In the genomic region with DNA sequence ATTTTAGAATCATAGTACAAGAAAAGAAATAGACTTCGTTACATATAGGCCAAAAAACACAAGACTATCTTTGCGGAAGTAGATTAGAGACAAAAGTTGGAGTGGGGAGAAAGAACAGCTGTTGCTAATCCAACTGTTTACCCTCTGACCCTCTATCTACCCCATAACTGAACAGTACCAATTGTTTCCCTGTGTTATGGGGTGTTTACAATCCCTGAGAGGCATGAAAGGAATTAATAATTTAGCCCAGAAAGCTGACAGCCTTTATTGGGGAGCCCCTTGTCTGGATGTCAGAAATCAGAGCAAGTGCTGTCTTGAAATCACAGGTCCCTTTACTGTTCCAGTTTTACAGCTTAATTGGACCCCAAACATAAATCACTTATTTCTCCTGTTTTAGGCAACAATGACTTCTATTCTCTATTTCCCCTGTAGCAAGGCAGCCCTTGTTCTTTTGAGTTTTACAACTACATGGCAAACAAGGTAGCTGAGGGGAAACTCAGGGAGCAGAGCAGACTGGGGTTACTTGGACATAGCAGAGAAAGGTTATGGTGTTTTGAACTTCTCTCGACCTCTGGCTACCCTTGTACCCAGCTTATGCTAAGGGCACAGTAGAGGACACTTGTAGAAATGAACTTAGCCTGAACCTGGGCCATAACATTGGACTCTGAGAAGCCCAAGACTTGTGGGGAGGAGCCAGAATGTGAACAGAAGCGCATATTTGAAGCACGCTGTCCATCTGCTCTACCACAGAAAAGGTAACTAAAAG, we compare ENCODE assay signal across 22 mouse cellular contexts. TPM values are rescaled to one million over a fixed set of nuclear protein-coding genes. Genes with fewer than 3 reads are reported as not detected.
DNase-seq lines count a peak whose midpoint lies in the region; ATAC-seq and TF ChIP-seq lines count a peak whose summit lies in the region.
"Had no signal": no experiment of that assay in that cellular context is flagged by ENCODE, and none has a peak within 500 bp of the region (broad histone marks: within the 10 kb centered on the region; RNA-seq: fewer than 3 reads in every experiment).

No protein-coding gene starts in this region.

- H3K4me1 ChIP-seq in heart, embryonic 16.5 days (ENCODE audit: control insufficient read depth, insufficient read depth, low read length): no peaks in the 10 kb centered on the region; the same call in 1 of the 2 replicates
- peaks cover 7% of the 10 kb centered on the region; the same call in 1 of the 2 replicates for H3K4me1 ChIP-seq in heart, embryonic 10.5 days
- H3K4me1 ChIP-seq in stomach, embryonic 14.5 days (ENCODE audit: control insufficient read depth, insufficient read depth, low read length): 0 out of 2 replicates have a peak, but pooled peaks cover 4% of the 10 kb centered on the region
- H3K4me1 ChIP-seq in stomach, postnatal 0 days (replicated peaks; ENCODE audit: control insufficient read depth, insufficient read depth): no peaks in the 10 kb centered on the region
- no peaks in the 10 kb centered on the region for H3K4me1 ChIP-seq in intestine, postnatal 0 days (replicated peaks; ENCODE audit: control insufficient read depth, insufficient read depth, low read length)
- H3K4me1 ChIP-seq in stomach, embryonic 15.5 days: no peaks in the 10 kb centered on the region
- H3K4me1 ChIP-seq in liver, embryonic 11.5 days (replicated peaks; ENCODE audit: control insufficient read depth, insufficient read depth, low read length): no peaks in the 10 kb centered on the region
- H3K4me1 ChIP-seq: embryonic facial prominence, embryonic 15.5 days; forebrain, embryonic 10.5 days; hindbrain, embryonic 15.5 days had no signal

- no peak for DNase-seq in heart, embryonic 10.5 days (ENCODE audit: low spot score)
- no peak for DNase-seq in stomach, postnatal 0 days (ENCODE audit: low spot score)
- DNase-seq in lung, postnatal 14 days: no peak
- DNase-seq in liver, embryonic 11.5 days (ENCODE audit: low spot score): no peak
- DNase-seq: adrenal gland, postnatal 25 days; cerebellum, adult 2 months; cerebellum, postnatal 10 days; gastrocnemius, postnatal 36 days; heart, adult 11 months; heart, postnatal 36 days had no signal

- no peak for ATAC-seq in heart, embryonic 16.5 days (replicated peaks; ENCODE audit: extremely low read depth, insufficient read depth, low FRiP score)
- ATAC-seq in stomach, embryonic 14.5 days (ENCODE audit: insufficient number of reproducible peaks, insufficient read depth, low FRiP score, low read depth): no peak
- ATAC-seq in stomach, postnatal 0 days (ENCODE audit: low FRiP score, low TSS enrichment): no peak
- peak; percentile 56 for ATAC-seq in intestine, postnatal 0 days
- ATAC-seq in stomach, embryonic 15.5 days (ENCODE audit: insufficient read depth, low FRiP score, low read depth): no peak
- no peak for ATAC-seq in liver, embryonic 11.5 days (replicated peaks; ENCODE audit: low FRiP score)
- ATAC-seq: activated CD4-positive, CD25-positive, alpha-beta regulatory T cell, adult 4 months; forebrain, embryonic 14.5 days; Patski had no signal

- no peak for TF ChIP-seq EP300 in stomach, postnatal 0 days (optimal IDR thresholded peaks at IDR 0.05)

- no peak overlapping the region for H3K4me2 ChIP-seq in heart, embryonic 16.5 days (ENCODE audit: low read depth, low read length)
- H3K4me2 ChIP-seq in stomach, embryonic 14.5 days (replicated peaks; ENCODE audit: low read depth, low read length): no peak overlapping the region
- no peak overlapping the region for H3K4me2 ChIP-seq in stomach, postnatal 0 days (replicated peaks; ENCODE audit: low read depth)
- H3K4me2 ChIP-seq in intestine, postnatal 0 days (replicated peaks; ENCODE audit: low read depth): no peak overlapping the region
- H3K4me2 ChIP-seq in stomach, embryonic 15.5 days: no peak overlapping the region
- no peak overlapping the region for H3K4me2 ChIP-seq in liver, embryonic 11.5 days
- H3K4me2 ChIP-seq: embryonic facial prominence, embryonic 15.5 days; hindbrain, embryonic 15.5 days had no signal

- H3K9ac ChIP-seq in heart, embryonic 16.5 days (ENCODE audit: low read length): no peak overlapping the region
- H3K9ac ChIP-seq in stomach, embryonic 14.5 days (replicated peaks; ENCODE audit: low read depth, low read length): no peak overlapping the region
- no peak overlapping the region for H3K9ac ChIP-seq in stomach, postnatal 0 days (ENCODE audit: low read length)
- H3K9ac ChIP-seq in intestine, postnatal 0 days (ENCODE audit: low read depth, low read length): no peak overlapping the region
- H3K9ac ChIP-seq in stomach, embryonic 15.5 days: no peak overlapping the region
- H3K9ac ChIP-seq in liver, embryonic 11.5 days (ENCODE audit: low read depth, low read length): no peak overlapping the region
- H3K9ac ChIP-seq: embryonic facial prominence, embryonic 15.5 days; hindbrain, embryonic 15.5 days had no signal

- peak overlapping the region; percentile 40; the same call in 1 of the 2 replicates for H3K27ac ChIP-seq in heart, embryonic 16.5 days (ENCODE audit: low read length)
- no peak overlapping the region for H3K27ac ChIP-seq in heart, embryonic 10.5 days
- 0 out of 2 replicates have a peak overlapping the region, but pooled peaks have one; percentile 15 for H3K27ac ChIP-seq in stomach, embryonic 14.5 days (ENCODE audit: low read length)
- H3K27ac ChIP-seq in stomach, postnatal 0 days (replicated peaks): no peak overlapping the region
- H3K27ac ChIP-seq in intestine, postnatal 0 days (ENCODE audit: low read depth, low read length): no peak overlapping the region
- peak overlapping the region; percentile 16; the same call in 1 of the 2 replicates for H3K27ac ChIP-seq in stomach, embryonic 15.5 days
- no peak overlapping the region for H3K27ac ChIP-seq in liver, embryonic 11.5 days (ENCODE audit: low read depth, low read length)
- H3K27ac ChIP-seq: embryonic facial prominence, embryonic 15.5 days; forebrain, embryonic 10.5 days; hindbrain, embryonic 15.5 days had no signal

- peaks cover 6% of the 10 kb centered on the region for H3K36me3 ChIP-seq in heart, embryonic 16.5 days (ENCODE audit: control insufficient read depth, insufficient read depth)
- H3K36me3 ChIP-seq in heart, embryonic 10.5 days: peaks cover 16% of the 10 kb centered on the region
- no peaks in the 10 kb centered on the region; the same call in 1 of the 2 replicates for H3K36me3 ChIP-seq in stomach, embryonic 14.5 days (ENCODE audit: control insufficient read depth, insufficient read depth, low read length)
- H3K36me3 ChIP-seq in stomach, postnatal 0 days (ENCODE audit: control insufficient read depth, insufficient read depth, low read length): no peaks in the 10 kb centered on the region
- no peaks in the 10 kb centered on the region for H3K36me3 ChIP-seq in intestine, postnatal 0 days (ENCODE audit: control insufficient read depth, insufficient read depth)
- no peaks in the 10 kb centered on the region for H3K36me3 ChIP-seq in stomach, embryonic 15.5 days
- no peaks in the 10 kb centered on the region for H3K36me3 ChIP-seq in liver, embryonic 11.5 days (ENCODE audit: control insufficient read depth, insufficient read depth, low read length)
- H3K36me3 ChIP-seq: hindbrain, embryonic 15.5 days had no signal

- no peaks in the 10 kb centered on the region for H3K9me3 ChIP-seq in heart, embryonic 16.5 days (replicated peaks; ENCODE audit: control insufficient read depth, low read length)
- no peaks in the 10 kb centered on the region for H3K9me3 ChIP-seq in heart, embryonic 10.5 days
- no peaks in the 10 kb centered on the region for H3K9me3 ChIP-seq in stomach, embryonic 14.5 days (ENCODE audit: control insufficient read depth, low read depth, low read length)
- no peaks in the 10 kb centered on the region for H3K9me3 ChIP-seq in stomach, postnatal 0 days (ENCODE audit: control insufficient read depth, low read length)
- H3K9me3 ChIP-seq in intestine, postnatal 0 days (ENCODE audit: control insufficient read depth): no peaks in the 10 kb centered on the region
- no peaks in the 10 kb centered on the region for H3K9me3 ChIP-seq in stomach, embryonic 15.5 days
- no peaks in the 10 kb centered on the region for H3K9me3 ChIP-seq in liver, embryonic 11.5 days (ENCODE audit: control insufficient read depth, low read length)
- H3K9me3 ChIP-seq: embryonic facial prominence, embryonic 15.5 days; forebrain, embryonic 10.5 days; hindbrain, embryonic 15.5 days had no signal

- 68% methylated on average over 5 of the region's 5 CpGs for WGBS in heart, embryonic 16.5 days
- WGBS in heart, embryonic 10.5 days: 81% methylated on average over 5 of the region's 5 CpGs
- WGBS in stomach, embryonic 14.5 days: 75% methylated on average over 5 of the region's 5 CpGs
- 70% methylated on average over 5 of the region's 5 CpGs for WGBS in stomach, postnatal 0 days
- 39% methylated on average over 5 of the region's 5 CpGs for whole genome bisulfite sequencing in intestine, postnatal 0 days
- 66% methylated on average over 5 of the region's 5 CpGs for WGBS in stomach, embryonic 15.5 days
- WGBS in liver, embryonic 11.5 days: 85% methylated on average over 5 of the region's 5 CpGs

- no peak for TF ChIP-seq CTCF in stomach, postnatal 0 days (IDR thresholded peaks at IDR 0.05; ENCODE audit: low read depth)
- TF ChIP-seq CTCF in intestine, postnatal 0 days (IDR thresholded peaks at IDR 0.05; ENCODE audit: low read depth): no peak

- no peak overlapping the region for H3K4me3 ChIP-seq in heart, embryonic 16.5 days (ENCODE audit: low read length)
- H3K4me3 ChIP-seq in heart, embryonic 10.5 days: no peak overlapping the region
- no peak overlapping the region for H3K4me3 ChIP-seq in stomach, embryonic 14.5 days (ENCODE audit: low read depth, low read length)
- H3K4me3 ChIP-seq in stomach, postnatal 0 days (ENCODE audit: low read depth, low read length): no peak overlapping the region
- no peak overlapping the region for H3K4me3 ChIP-seq in intestine, postnatal 0 days (ENCODE audit: low read depth, low read length)
- no peak overlapping the region for H3K4me3 ChIP-seq in stomach, embryonic 15.5 days (replicated peaks)
- H3K4me3 ChIP-seq in liver, embryonic 11.5 days (ENCODE audit: low read depth, low read length): no peak overlapping the region
- H3K4me3 ChIP-seq: embryonic facial prominence, embryonic 15.5 days; erythroblast, embryonic 14.5 days; forebrain, embryonic 10.5 days; hindbrain, embryonic 15.5 days had no signal

- no peaks in the 10 kb centered on the region for H3K27me3 ChIP-seq in heart, embryonic 16.5 days (ENCODE audit: control insufficient read depth, insufficient read depth, low read length)
- no peaks in the 10 kb centered on the region for H3K27me3 ChIP-seq in heart, embryonic 10.5 days (ENCODE audit: insufficient read depth, poor library complexity, severe bottlenecking)
- no peaks in the 10 kb centered on the region for H3K27me3 ChIP-seq in stomach, embryonic 14.5 days (ENCODE audit: control insufficient read depth, insufficient read depth, low read length)
- no peaks in the 10 kb centered on the region for H3K27me3 ChIP-seq in stomach, postnatal 0 days (ENCODE audit: control insufficient read depth, insufficient read depth, low read length)
- no peaks in the 10 kb centered on the region for H3K27me3 ChIP-seq in intestine, postnatal 0 days (replicated peaks; ENCODE audit: control insufficient read depth, insufficient read depth, low read length)
- no peaks in the 10 kb centered on the region for H3K27me3 ChIP-seq in stomach, embryonic 15.5 days (replicated peaks)
- H3K27me3 ChIP-seq in liver, embryonic 11.5 days (replicated peaks; ENCODE audit: control insufficient read depth, insufficient read depth, low read length): no peaks in the 10 kb centered on the region
- H3K27me3 ChIP-seq: CH12.LX; embryonic facial prominence, embryonic 15.5 days; hindbrain, embryonic 15.5 days; Patski had no signal

RNA-seq across cellular contexts. Expression of a gene that starts 46.4 kb away (rescaled TPM):
- 0.55 and 0.62 TPM in 2 replicates for polyA plus RNA-seq in heart, embryonic 16.5 days (2015; fragmentation: Nextera tagmentation; extraction: Ambion mirVana)
- polyA plus RNA-seq in heart, embryonic 10.5 days (2016; fragmentation: Nextera tagmentation; extraction: Ambion mirVana): 2.1 and 4.5 TPM in 2 replicates
- 2.6 and 3.3 TPM in 2 replicates for polyA plus RNA-seq in stomach, embryonic 14.5 days (2014; fragmentation: Nextera tagmentation; extraction: Ambion mirVana)
- 0.59 and 1.2 TPM in 2 replicates for polyA plus RNA-seq in stomach, postnatal 0 days (2015; fragmentation: Nextera tagmentation; extraction: Ambion mirVana)
- 1.6 and 1.7 TPM in 2 replicates for polyA plus RNA-seq in intestine, postnatal 0 days (2015; fragmentation: Nextera tagmentation; extraction: Ambion mirVana)
- polyA plus RNA-seq in stomach, embryonic 15.5 days (2015; fragmentation: Nextera tagmentation; extraction: Ambion mirVana): 1.5 and 2.3 TPM in 2 replicates
- 3.3 and 5.1 TPM in 2 replicates for polyA plus RNA-seq in liver, embryonic 11.5 days (2014; fragmentation: Nextera tagmentation; extraction: Ambion mirVana)
- polyA plus RNA-seq: erythroblast, embryonic 14.5 days had no signal

RNA-seq across cellular contexts. Expression of a gene that starts 50.7 kb away (rescaled TPM):
- polyA plus RNA-seq in heart, embryonic 16.5 days (2015; fragmentation: Nextera tagmentation; extraction: Ambion mirVana): 6.7 and 8.1 TPM in 2 replicates
- 2.1 and 3.0 TPM in 2 replicates for polyA plus RNA-seq in heart, embryonic 10.5 days (2016; fragmentation: Nextera tagmentation; extraction: Ambion mirVana)
- polyA plus RNA-seq in stomach, embryonic 14.5 days (2014; fragmentation: Nextera tagmentation; extraction: Ambion mirVana): 3.5 and 3.6 TPM in 2 replicates
- polyA plus RNA-seq in stomach, postnatal 0 days (2015; fragmentation: Nextera tagmentation; extraction: Ambion mirVana): 2.7 and 3.5 TPM in 2 replicates
- polyA plus RNA-seq in intestine, postnatal 0 days (2015; fragmentation: Nextera tagmentation; extraction: Ambion mirVana): 1.2 and 1.5 TPM in 2 replicates
- polyA plus RNA-seq in stomach, embryonic 15.5 days (2015; fragmentation: Nextera tagmentation; extraction: Ambion mirVana): 3.5 TPM in 2 replicates
- 0.38 and 0.75 TPM in 2 replicates for polyA plus RNA-seq in liver, embryonic 11.5 days (2014; fragmentation: Nextera tagmentation; extraction: Ambion mirVana)

Comparison
In these comparisons a context has a peak if more than half of its experiments do, and no peak if none do; other contexts are left out.
1. H3K27ac ChIP-seq: peak in heart, embryonic 16.5 days (single experiment), stomach, embryonic 14.5 days (single experiment) and stomach, embryonic 15.5 days (single experiment); none in heart, embryonic 10.5 days (single experiment), stomach, postnatal 0 days (single experiment), intestine, postnatal 0 days (single experiment) and liver, embryonic 11.5 days (single experiment).